Mouse (Mus musculus): Measurements from ENCODE around the gene Rbbp5. TPM values are rescaled to one million over a fixed set of nuclear protein-coding genes. Genes with fewer than 3 reads are reported as not detected.

Rbbp5 gene
- polyA plus RNA-seq, 1 experiment from 2014 or later = 36.4 TPM

- H3K9ac ChIP-seq (ENCODE audit: low read depth, low read length) = peak overlapping the region; percentile 72
- H3K9me3 ChIP-seq (ENCODE audit: control insufficient read depth, low read length) = no peaks in the 10 kb centered on the region
- no peak overlapping the region for H3K27ac ChIP-seq (ENCODE audit: low read depth, low read length)
- peak overlapping the region; percentile 69 for H3K4me2 ChIP-seq (ENCODE audit: low read length)
- no peaks in the 10 kb centered on the region for H3K36me3 ChIP-seq (ENCODE audit: control insufficient read depth, insufficient read depth, low read length)
- 0 out of 2 replicates have a peak, but pooled peaks have one; percentile 10 for ATAC-seq
- H3K4me3 ChIP-seq (ENCODE audit: low read length) = peak overlapping the region; percentile 55
- 6% methylated on average over 14 of the region's 14 CpGs for WGBS
- H3K4me1 ChIP-seq (ENCODE audit: control insufficient read depth, insufficient read depth, low read depth, low read length) = peaks cover 14% of the 10 kb centered on the region
- no peaks in the 10 kb centered on the region for H3K27me3 ChIP-seq (replicated peaks; ENCODE audit: control insufficient read depth, insufficient read depth, low read length)
Observed at GRCm38 (mm10) chr1:132541171-132541823, 64.1 kb downstream of the Rbbp5 start.

DNA sequence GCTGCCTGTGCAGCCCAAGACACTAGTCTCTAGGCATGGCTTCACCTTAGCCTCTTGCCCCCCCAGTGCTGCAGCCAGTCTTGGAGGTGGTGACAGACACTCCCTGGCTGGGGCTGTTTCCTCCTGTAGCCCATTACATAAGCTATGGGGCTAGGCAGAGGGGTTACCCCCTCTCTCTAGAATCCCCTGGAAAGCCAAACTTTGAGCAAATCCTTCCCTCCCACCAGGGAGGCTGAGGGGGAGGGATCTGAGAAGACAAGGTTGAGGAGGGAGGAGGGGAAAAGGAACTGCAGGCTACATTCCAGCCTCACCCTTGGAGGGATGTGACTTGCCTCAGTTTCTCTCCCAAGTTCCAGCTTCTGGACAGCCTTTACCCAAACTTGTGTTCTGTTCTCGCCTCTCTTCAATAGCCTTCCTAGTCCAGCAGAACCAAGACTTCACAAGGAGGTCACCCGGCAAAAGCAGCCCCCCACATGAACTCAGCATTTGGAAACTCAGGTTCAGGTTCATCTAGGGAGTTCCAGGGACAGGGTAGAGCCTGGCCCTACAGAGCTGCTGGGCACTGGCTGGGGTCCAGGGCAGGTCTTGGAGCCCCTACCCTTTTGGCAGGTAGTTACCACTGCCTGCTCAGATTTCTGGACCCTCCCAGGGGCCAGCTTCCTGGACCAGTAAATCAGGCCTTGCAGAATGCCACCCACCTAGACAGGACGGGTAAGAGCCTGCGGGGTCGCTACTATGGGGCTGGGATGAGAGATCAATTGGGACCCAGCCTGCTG is 64.8 kb downstream of the Rbbp5 start:
- Histone ChIP-seq H3K36me3 (ENCODE audit: control insufficient read depth, insufficient read depth, low read length) (no peaks in the 10 kb centered on the region), H3K4me3 (ENCODE audit: low read length) (peak overlapping the region; percentile 55), H3K27ac (ENCODE audit: low read depth, low read length) (peak overlapping the region; percentile 73), H3K9me3 (ENCODE audit: control insufficient read depth, low read length) (no peaks in the 10 kb centered on the region), H3K4me1 (ENCODE audit: control insufficient read depth, insufficient read depth, low read depth, low read length) (peaks cover 14% of the 10 kb centered on the region), H3K27me3 (replicated peaks; ENCODE audit: control insufficient read depth, insufficient read depth, low read length) (no peaks in the 10 kb centered on the region), H3K4me2 (ENCODE audit: low read length) (peak overlapping the region; percentile 69), H3K9ac (ENCODE audit: low read depth, low read length) (peak overlapping the region; percentile 72)
- WGBS = 13% methylated on average over 5 of the region's 5 CpGs
- ATAC-seq = peak; percentile 6; the same call in 1 of the 2 replicates

GRCm38 (mm10) chr1:132542762-132543306 is 65.7 kb downstream of the Rbbp5 start, which contains the start of gene Cntn2:
Cntn2 (minus strand) TSS chr1:132543256.
- no peaks in the 10 kb centered on the region for H3K9me3 ChIP-seq (ENCODE audit: control insufficient read depth, low read length)
- H3K4me1 ChIP-seq (ENCODE audit: control insufficient read depth, insufficient read depth, low read depth, low read length) = peaks cover 14% of the 10 kb centered on the region
- peak within 1 kb of the TSS; percentile 55 for H3K4me3 ChIP-seq (ENCODE audit: low read length)
- peak; percentile 93 for ATAC-seq
- no peaks in the 10 kb centered on the region for H3K36me3 ChIP-seq (ENCODE audit: control insufficient read depth, insufficient read depth, low read length)
- H3K27ac ChIP-seq (ENCODE audit: low read depth, low read length) = peak within 1 kb of the TSS; percentile 73
- peak within 1 kb of the TSS; percentile 69 for H3K4me2 ChIP-seq (ENCODE audit: low read length)
- peak within 1 kb of the TSS; percentile 72 for H3K9ac ChIP-seq (ENCODE audit: low read depth, low read length)
- 1% methylated on average over 30 of the region's 30 CpGs for WGBS
- no peaks in the 10 kb centered on the region for H3K27me3 ChIP-seq (replicated peaks; ENCODE audit: control insufficient read depth, insufficient read depth, low read length)

- Histone ChIP-seq H3K4me3 (ENCODE audit: low read length) (no peak overlapping the region), H3K9ac (ENCODE audit: low read depth, low read length) (0 out of 2 replicates have a peak overlapping the region, but pooled peaks have one; percentile 19), H3K27ac (ENCODE audit: low read depth, low read length) (peak overlapping the region; percentile 48; the same call in 1 of the 2 replicates), H3K27me3 (replicated peaks; ENCODE audit: control insufficient read depth, insufficient read depth, low read length) (no peaks in the 10 kb centered on the region), H3K4me2 (ENCODE audit: low read length) (no peak overlapping the region), H3K36me3 (ENCODE audit: control insufficient read depth, insufficient read depth, low read length) (no peaks in the 10 kb centered on the region), H3K4me1 (ENCODE audit: control insufficient read depth, insufficient read depth, low read depth, low read length) (peaks cover 14% of the 10 kb centered on the region), H3K9me3 (ENCODE audit: control insufficient read depth, low read length) (no peaks in the 10 kb centered on the region)
- 40% methylated on average over 8 of the region's 8 CpGs for WGBS
- no peak for ATAC-seq
Observed at GRCm38 (mm10) chr1:132543789-132544188, 66.6 kb downstream of the Rbbp5 start.

Other genes starting within 250 kb of the Rbbp5 start
- not detected in 2 replicates for gene Gm10188, start 247.6 kb upstream of the Rbbp5 start, polyA plus RNA-seq (2015; fragmentation: Nextera tagmentation; extraction: Ambion mirVana)
- 8.3 and 10.0 TPM in 2 replicates for gene Klhdc8a, start 178.7 kb upstream of the Rbbp5 start, polyA plus RNA-seq (2015; fragmentation: Nextera tagmentation; extraction: Ambion mirVana)
- 11.1 and 12.8 TPM in 2 replicates for gene Nuak2, start 161.2 kb upstream of the Rbbp5 start, polyA plus RNA-seq (2015; fragmentation: Nextera tagmentation; extraction: Ambion mirVana)
- gene Tmcc2, start 86.1 kb upstream of the Rbbp5 start, polyA plus RNA-seq (2015; fragmentation: Nextera tagmentation; extraction: Ambion mirVana) = 26.6 and 35.5 TPM in 2 replicates
- 7.9 and 9.7 TPM in 2 replicates for gene Dstyk, start 59.8 kb upstream of the Rbbp5 start, polyA plus RNA-seq (2015; fragmentation: Nextera tagmentation; extraction: Ambion mirVana)
- gene Tmem81, start 28.9 kb downstream of the Rbbp5 start, polyA plus RNA-seq (2015; fragmentation: Nextera tagmentation; extraction: Ambion mirVana) = 0.56 and 0.95 TPM in 2 replicates
- gene Cntn2, start 65.9 kb downstream of the Rbbp5 start, polyA plus RNA-seq (2015; fragmentation: Nextera tagmentation; extraction: Ambion mirVana) = 24.3 and 31.0 TPM in 2 replicates

All from hindbrain, embryonic 16.5 days (tissue).